Mouse (Mus musculus): ENCODE data around the gene Tapbpl. TPM values are rescaled to one million over a fixed set of nuclear protein-coding genes. Genes with fewer than 3 reads are reported as not detected.

The Tapbpl gene
- total and polyA plus RNA-seq, 3 experiments: 4.1 to 7.4 (median 6.6) TPM

GRCm38 (mm10) chr6:125252285-125252684 lies 20.6 kb upstream of the Tapbpl start:
- Histone ChIP-seq H3K36me3 (ENCODE audit: control insufficient read depth, insufficient read depth, low read length) (no peaks in the 10 kb centered on the region), H3K9ac (ENCODE audit: low read depth, low read length) (no peak overlapping the region), H3K4me3 (no peak overlapping the region), H3K79me2 (replicated peaks; ENCODE audit: control insufficient read depth, insufficient read depth, low read length) (no peaks in the 10 kb centered on the region), H3K27ac (no peak overlapping the region), H3K4me1 (ENCODE audit: control insufficient read depth, insufficient read depth, low read length) (no peaks in the 10 kb centered on the region), H3K27me3 (ENCODE audit: control insufficient read depth, insufficient read depth, low read length) (no peaks in the 10 kb centered on the region)
- no peak for DNase-seq
- TF ChIP-seq CTCF (IDR thresholded peaks at IDR 0.05) (no peak), EP300 (IDR thresholded peaks at IDR 0.05; ENCODE audit: insufficient read depth, low read depth, low read length) (no peak), POLR2A (IDR thresholded peaks at IDR 0.05; ENCODE audit: insufficient read depth, low read depth, low read length) (no peak)
- WGBS: 57% methylated on average over 3 of the region's 3 CpGs
- intact Hi-C loops (cut with DNase I): no loop called here

GRCm38 (mm10) chr6:125244551-125244950 lies 12.9 kb upstream of the Tapbpl start:
- Histone ChIP-seq H3K36me3 (ENCODE audit: control insufficient read depth, insufficient read depth, low read length) (no peaks in the 10 kb centered on the region), H3K4me3 (no peak overlapping the region), H3K4me1 (ENCODE audit: control insufficient read depth, insufficient read depth, low read length) (no peaks in the 10 kb centered on the region), H3K27me3 (ENCODE audit: control insufficient read depth, insufficient read depth, low read length) (no peaks in the 10 kb centered on the region), H3K27ac (no peak overlapping the region), H3K79me2 (replicated peaks; ENCODE audit: control insufficient read depth, insufficient read depth, low read length) (no peaks in the 10 kb centered on the region), H3K9ac (ENCODE audit: low read depth, low read length) (no peak overlapping the region)
- WGBS: 27% methylated on average over 1 of the region's 1 CpGs
- no peak for TF ChIP-seq POLR2A (IDR thresholded peaks at IDR 0.05; ENCODE audit: insufficient read depth, low read depth, low read length)
- TF ChIP-seq EP300 (IDR thresholded peaks at IDR 0.05; ENCODE audit: insufficient read depth, low read depth, low read length): no peak
- no peak for TF ChIP-seq CTCF (IDR thresholded peaks at IDR 0.05)
- DNase-seq: no peak
- intact Hi-C loops (cut with DNase I): no loop called here

GRCm38 (mm10) chr6:125241566-125241965 lies 9.9 kb upstream of the Tapbpl start:
- intact Hi-C loops (cut with DNase I): no loop called here
- no peak for DNase-seq
- Histone ChIP-seq H3K9ac (ENCODE audit: low read depth, low read length) (no peak overlapping the region), H3K79me2 (replicated peaks; ENCODE audit: control insufficient read depth, insufficient read depth, low read length) (no peaks in the 10 kb centered on the region), H3K4me1 (ENCODE audit: control insufficient read depth, insufficient read depth, low read length) (no peaks in the 10 kb centered on the region), H3K27me3 (ENCODE audit: control insufficient read depth, insufficient read depth, low read length) (no peaks in the 10 kb centered on the region), H3K36me3 (ENCODE audit: control insufficient read depth, insufficient read depth, low read length) (no peaks in the 10 kb centered on the region), H3K4me3 (no peak overlapping the region), H3K27ac (no peak overlapping the region)
- no peak for TF ChIP-seq CTCF (IDR thresholded peaks at IDR 0.05)
- no peak for TF ChIP-seq POLR2A (IDR thresholded peaks at IDR 0.05; ENCODE audit: insufficient read depth, low read depth, low read length)
- TF ChIP-seq EP300 (IDR thresholded peaks at IDR 0.05; ENCODE audit: insufficient read depth, low read depth, low read length): no peak
- 70% methylated on average over 8 of the region's 8 CpGs for WGBS

GRCm38 (mm10) chr6:125240617-125241016 lies 9.0 kb upstream of the Tapbpl start:
- no peaks in the 10 kb centered on the region for H3K27me3 ChIP-seq (ENCODE audit: control insufficient read depth, insufficient read depth, low read length)
- H3K4me1 ChIP-seq (ENCODE audit: control insufficient read depth, insufficient read depth, low read length): no peaks in the 10 kb centered on the region
- TF ChIP-seq EP300 (IDR thresholded peaks at IDR 0.05; ENCODE audit: insufficient read depth, low read depth, low read length): no peak
- no peak for TF ChIP-seq CTCF (IDR thresholded peaks at IDR 0.05)
- no peak for TF ChIP-seq POLR2A (IDR thresholded peaks at IDR 0.05; ENCODE audit: insufficient read depth, low read depth, low read length)
- 89% methylated on average over 5 of the region's 5 CpGs for WGBS
- H3K27ac ChIP-seq: no peak overlapping the region
- DNase-seq: no peak
- no peaks in the 10 kb centered on the region for H3K36me3 ChIP-seq (ENCODE audit: control insufficient read depth, insufficient read depth, low read length)
- intact Hi-C loops (cut with DNase I): no loop called here
- H3K79me2 ChIP-seq (replicated peaks; ENCODE audit: control insufficient read depth, insufficient read depth, low read length): no peaks in the 10 kb centered on the region
- H3K4me3 ChIP-seq: no peak overlapping the region
- no peak overlapping the region for H3K9ac ChIP-seq (ENCODE audit: low read depth, low read length)

- intact Hi-C loops (cut with DNase I): no loop called here
- Histone ChIP-seq H3K4me1 (ENCODE audit: control insufficient read depth, insufficient read depth, low read length) (no peaks in the 10 kb centered on the region), H3K4me3 (no peak overlapping the region), H3K36me3 (ENCODE audit: control insufficient read depth, insufficient read depth, low read length) (no peaks in the 10 kb centered on the region), H3K27me3 (ENCODE audit: control insufficient read depth, insufficient read depth, low read length) (no peaks in the 10 kb centered on the region), H3K9ac (ENCODE audit: low read depth, low read length) (no peak overlapping the region), H3K79me2 (replicated peaks; ENCODE audit: control insufficient read depth, insufficient read depth, low read length) (no peaks in the 10 kb centered on the region), H3K27ac (no peak overlapping the region)
- no peak for DNase-seq
- 89% methylated on average over 5 of the region's 5 CpGs for WGBS
- TF ChIP-seq CTCF (IDR thresholded peaks at IDR 0.05) (no peak), EP300 (IDR thresholded peaks at IDR 0.05; ENCODE audit: insufficient read depth, low read depth, low read length) (no peak), POLR2A (IDR thresholded peaks at IDR 0.05; ENCODE audit: insufficient read depth, low read depth, low read length) (no peak)
Measured at GRCm38 (mm10) chr6:125239547-125239946, 7.9 kb upstream of the Tapbpl start.

- WGBS: 24% methylated on average over 6 of the region's 6 CpGs
- Histone ChIP-seq H3K4me3 (no peak overlapping the region), H3K36me3 (ENCODE audit: control insufficient read depth, insufficient read depth, low read length) (no peaks in the 10 kb centered on the region), H3K27me3 (ENCODE audit: control insufficient read depth, insufficient read depth, low read length) (no peaks in the 10 kb centered on the region), H3K9ac (ENCODE audit: low read depth, low read length) (no peak overlapping the region), H3K79me2 (replicated peaks; ENCODE audit: control insufficient read depth, insufficient read depth, low read length) (no peaks in the 10 kb centered on the region), H3K27ac (no peak overlapping the region), H3K4me1 (ENCODE audit: control insufficient read depth, insufficient read depth, low read length) (peaks cover 7% of the 10 kb centered on the region)
- DNase-seq: no peak
- intact Hi-C loops (cut with DNase I): no loop called here
- no peak for TF ChIP-seq POLR2A (IDR thresholded peaks at IDR 0.05; ENCODE audit: insufficient read depth, low read depth, low read length)
- TF ChIP-seq EP300 (IDR thresholded peaks at IDR 0.05; ENCODE audit: insufficient read depth, low read depth, low read length): no peak
- no peak for TF ChIP-seq CTCF (IDR thresholded peaks at IDR 0.05)
Measured at GRCm38 (mm10) chr6:125238396-125238795, 6.7 kb upstream of the Tapbpl start.

Data from heart, adult 2 months (tissue).